Mouse (Mus musculus): Measurements from ENCODE around the gene Clec2l. TPM values are rescaled to one million over a fixed set of nuclear protein-coding genes. Genes with fewer than 3 reads are reported as not detected.
A peak's percentile ranks its signal among the peaks of the same experiment; 100 is the strongest.
"Not testable (repeated sequence)": the region's sequence is repeated elsewhere in the genome, so short reads cannot be mapped to it uniquely, and the experiment has no call there.

Clec2l gene
- total RNA-seq, 2 experiments from 2014 or later: 0.19 to 0.64 TPM

DNA sequence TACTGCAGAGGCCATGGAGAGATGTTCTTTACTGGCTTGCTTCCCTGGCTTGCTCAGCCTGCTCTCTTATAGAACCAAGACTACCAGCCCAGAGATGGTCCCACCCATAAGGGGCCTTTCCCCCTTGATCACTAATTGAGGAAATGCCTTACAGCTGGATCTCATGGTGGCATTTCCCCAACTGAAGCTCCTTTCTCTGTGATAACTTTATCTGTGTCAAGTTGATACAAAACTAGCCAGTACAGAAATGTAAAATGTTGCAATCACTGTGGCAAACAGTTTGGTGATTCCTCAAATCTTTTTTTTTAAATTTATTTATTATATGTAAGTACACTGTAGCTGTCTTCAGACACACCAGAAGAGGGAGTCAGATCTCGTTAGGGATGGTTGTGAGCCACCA is 7.6 kb downstream of the Clec2l start:
- not testable (repeated sequence) for DNase-seq

DNA sequence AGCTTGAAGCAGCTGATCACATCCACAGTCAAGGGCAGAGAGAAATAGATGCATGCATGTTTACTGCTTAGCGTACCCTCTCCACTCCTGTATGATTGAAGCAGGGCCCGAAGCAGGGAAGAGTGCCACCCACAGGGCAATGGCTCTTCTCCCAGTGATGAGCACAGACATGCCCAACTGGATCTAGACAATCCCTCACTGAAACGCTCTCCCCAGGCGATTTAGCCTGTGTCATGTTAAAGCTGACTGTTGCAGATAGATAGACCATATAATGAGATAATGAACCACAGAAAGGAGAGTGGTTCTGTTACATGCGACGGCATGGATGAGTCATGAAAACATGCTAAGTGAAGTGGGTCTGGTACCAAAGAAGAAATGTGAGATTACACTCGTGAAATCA is 8.4 kb downstream of the Clec2l start:
- DNase-seq: no peak

DNA sequence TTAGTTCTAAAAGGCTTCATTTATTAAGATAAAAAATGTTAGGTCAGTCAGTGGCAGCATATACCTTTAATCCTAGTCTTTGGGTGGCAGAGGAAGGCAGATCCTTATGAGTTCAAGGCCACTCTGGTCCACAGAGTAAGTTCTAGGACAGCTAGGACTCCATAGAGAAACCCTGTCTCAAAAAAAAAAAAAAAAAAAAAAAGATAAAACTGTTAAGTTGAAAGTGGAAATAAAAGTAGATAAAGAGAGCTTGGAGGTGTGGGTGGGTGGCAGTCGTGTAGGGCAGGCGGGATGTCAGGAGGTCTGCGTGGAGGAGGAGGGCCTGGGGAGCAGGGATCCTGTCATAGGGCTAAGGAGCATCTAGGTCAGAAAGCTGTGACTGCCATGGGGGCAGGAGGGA is 9.1 kb downstream of the Clec2l start:
- DNase-seq: no peak

DNA sequence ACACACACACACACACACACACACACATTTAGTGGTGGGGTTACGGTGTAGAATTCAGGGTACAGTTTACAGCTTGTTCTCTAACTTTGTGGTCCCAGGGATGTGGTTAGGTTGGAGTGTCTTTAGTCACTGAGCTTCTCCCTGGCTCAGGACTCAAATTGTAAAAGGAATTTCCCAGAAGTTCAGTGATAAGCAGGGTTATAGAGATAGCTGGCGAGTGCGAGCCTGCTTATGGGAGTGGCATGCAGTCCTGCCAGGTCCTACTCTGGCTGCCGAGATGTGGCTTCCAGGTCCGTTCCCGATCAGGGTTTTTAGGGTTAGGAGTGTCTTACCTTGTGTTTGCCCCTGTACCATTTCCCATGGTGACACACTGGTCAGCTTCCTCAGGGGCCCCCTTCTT is 13.3 kb downstream of the Clec2l start:
- no peak for DNase-seq

DNA sequence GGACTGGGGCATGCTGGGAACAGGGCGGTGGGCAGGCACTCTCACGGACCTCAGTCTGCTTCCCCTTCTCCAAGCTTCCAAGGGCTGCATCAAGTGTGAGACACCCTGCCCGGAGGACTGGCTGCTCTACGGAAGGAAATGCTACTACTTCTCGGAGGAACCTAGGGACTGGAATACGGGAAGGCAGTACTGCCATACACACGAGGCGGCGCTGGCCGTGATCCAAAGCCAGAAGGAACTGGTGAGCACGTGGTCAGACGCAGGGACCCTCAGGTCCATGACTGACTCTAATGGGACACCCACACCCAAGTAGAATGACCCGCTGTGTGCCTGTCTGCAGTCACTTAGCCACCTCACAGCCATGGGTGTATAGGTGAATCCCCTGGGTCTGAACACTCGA is 13.9 kb downstream of the Clec2l start:
- DNase-seq: no peak

DNA sequence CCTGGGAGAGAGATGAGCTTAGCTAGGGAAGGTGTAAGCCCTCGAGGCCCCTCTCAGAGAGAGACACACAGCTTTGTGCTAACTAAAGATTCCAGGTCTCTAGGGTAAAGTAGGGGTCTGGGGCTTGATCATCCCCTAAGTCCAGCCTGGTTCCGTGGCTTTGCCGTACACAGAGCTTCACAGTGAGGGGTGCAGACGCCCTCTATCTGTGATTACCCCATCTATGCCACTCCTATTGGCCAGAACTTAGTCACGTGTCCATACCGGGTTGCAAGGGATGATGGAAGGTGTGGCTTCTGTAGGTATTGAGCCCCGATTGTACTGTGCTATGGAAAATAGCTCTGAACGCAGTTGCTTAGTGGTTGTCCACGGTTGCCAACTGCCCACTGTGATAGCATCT is 14.8 kb downstream of the Clec2l start:
- DNase-seq: no peak

DNA sequence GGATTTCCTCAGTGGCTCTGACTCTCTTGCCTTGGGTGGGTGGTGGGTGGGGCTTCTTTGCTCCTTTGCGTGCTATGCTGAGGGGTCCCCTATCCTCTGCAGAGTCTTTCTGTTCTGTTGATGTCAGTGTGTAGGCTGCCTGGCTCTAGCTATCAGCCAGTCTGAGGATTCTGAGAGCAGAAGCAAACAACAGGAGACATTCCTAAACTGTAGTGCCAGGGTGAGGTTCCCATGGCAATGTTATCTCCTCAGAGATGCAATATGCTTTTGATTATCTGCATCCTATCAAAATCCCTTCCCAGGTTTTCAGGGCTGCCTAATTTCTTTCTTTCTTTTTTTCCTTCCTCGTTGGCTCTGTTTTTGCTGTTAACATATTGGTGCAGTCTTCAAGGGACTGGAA is 19.7 kb downstream of the Clec2l start:
- no peak for DNase-seq

DNA sequence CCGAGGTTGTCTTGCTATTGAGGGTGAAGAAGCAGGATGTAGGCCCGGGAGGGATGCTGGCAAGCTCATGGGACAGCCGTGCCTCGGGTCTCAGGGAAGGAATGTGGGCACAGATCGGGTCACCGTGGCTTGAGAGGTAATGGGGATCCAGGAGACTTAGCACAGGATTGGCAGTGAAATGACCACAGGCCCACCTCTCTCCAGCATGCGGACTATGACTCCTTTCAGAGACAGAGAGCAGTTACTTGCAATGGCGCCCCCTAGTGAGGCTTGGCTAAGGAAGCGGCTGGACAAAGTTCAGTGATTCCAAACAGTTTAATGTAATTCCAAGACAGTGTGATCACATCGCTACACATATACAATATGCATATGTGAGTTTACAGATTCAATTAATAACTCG is 24.3 kb downstream of the Clec2l start:
- no peak for DNase-seq

DNA sequence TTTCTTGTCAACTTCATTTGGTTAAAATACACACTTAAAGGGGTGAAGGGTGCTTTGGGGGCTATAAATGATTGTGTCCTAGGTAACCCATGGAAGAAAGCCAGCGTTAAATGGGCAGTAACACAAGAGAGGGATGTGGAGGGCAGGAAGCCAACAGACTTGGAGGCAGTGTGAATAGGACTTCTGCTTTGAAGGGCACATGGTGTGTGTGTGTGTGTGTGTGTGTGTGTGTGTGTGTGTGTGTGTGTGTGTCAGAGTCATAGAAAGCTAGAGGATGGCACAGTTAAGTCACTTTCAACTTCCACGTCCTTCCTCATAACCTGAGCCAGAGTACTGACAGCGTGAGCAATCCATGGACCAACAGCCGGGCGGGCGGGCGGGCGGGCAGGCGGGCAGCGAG is 26.0 kb downstream of the Clec2l start:
- DNase-seq: no peak

DNA sequence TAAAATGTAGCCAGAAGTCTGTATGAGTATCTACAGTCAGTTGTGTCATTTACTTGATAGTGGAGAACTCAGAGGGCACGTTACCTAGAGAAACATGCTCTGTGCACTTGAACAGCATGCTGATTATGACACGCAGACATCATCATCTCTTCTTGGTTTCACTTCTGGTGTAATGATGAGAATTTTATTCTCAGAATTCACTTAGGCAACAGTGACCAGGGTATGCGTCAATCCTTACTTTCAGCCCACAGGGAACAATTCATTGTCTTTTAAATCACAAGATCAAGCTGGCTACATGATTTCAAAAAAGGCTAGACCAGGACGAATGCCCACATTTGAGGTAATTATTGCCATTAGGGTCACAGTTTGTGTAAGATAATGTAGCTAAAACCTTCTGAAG is 27.7 kb downstream of the Clec2l start:
- DNase-seq: no peak

DNA sequence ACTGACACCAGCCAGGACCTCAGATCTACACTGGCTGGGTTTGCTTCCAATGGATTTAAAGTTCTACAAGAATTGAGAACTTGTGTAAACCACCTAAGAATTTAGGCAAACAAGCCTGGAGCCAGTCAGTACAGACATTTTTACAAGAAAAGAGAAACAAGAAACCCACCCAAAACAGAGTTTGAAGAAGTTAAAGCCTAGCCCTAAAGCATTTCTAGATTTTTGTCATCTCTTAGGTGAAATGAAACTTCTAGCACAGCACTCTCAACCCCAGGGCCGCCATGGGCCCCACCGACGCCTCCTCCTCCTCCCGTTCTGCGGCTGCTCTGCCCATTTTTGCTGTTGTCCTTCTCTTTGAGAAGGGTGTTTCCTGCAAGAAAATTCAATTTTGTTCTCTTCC is 28.2 kb downstream of the Clec2l start:
- DNase-seq: no peak

DNA sequence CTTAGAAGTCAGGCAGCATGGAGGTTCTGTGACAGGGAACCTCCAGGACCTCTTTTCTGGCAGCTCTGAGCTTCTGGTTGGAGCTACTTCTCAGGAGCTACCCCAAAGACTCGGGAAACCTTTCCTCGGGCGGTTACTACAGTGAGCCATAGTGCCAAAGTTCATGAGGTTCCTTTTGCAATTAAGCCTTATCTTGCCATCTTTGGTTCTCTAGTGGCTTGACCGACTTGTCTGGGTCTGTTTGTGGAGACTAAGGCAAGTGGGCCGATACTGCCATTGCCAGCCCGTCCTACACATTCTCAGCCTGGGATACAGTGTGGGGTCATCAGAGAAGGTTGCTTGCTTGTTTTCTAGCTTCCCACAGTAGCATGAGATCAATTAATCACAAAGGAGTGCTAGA is 29.7 kb downstream of the Clec2l start:
- no peak for DNase-seq

DNA sequence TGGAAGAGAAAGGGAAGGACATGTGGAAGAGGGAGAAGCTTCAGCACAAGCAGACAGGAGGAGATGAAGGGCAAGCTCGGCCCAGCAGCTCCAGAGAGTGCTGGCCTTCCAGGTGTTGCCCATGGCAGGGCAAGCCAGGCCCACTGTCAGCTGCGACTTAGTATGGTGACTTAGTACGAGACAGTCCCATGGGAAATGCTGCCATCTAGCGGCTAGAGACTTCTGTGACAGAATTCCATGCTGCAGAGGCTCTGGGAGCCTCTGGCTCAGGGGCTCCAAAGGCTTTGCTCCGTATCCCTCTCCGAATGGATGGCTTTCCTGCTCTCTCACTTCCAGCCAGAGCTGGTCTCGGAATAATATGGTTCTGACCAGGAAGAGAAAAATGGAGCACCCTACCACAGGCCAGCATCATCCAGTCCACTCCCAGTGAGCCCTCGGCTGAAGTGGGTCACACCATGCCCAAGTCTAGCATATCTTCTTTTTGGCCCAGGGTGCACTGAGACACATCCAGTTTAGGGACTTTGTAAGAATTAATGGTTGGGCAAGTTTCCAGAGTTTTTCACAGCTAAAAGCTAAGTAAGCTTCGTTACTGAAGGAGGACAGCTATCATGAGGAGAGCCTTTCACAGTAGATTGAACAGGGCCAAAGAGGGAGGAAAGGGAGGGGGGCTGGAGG is 32.6 kb downstream of the Clec2l start:
- peak; percentile 48 for DNase-seq

DNA sequence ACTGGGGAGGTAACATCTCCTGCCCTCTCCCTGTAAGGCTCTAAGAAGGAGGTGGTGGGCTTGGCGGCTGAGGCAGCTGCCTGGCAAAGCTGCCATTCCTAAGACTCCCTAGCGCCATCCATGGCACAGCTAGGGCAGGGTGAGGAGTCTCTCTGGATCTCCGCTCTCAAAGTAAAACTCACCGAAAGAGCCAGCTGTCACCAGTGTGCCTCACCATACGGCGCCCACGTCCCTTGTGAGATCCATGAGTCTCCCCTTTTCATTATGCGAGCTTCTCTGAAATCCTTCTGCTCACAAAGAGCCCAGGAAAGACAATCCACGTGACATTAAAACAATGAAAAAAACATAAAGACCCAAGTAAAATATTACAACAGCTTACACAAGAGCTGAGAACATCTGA is 33.7 kb downstream of the Clec2l start:
- no peak for DNase-seq

DNA sequence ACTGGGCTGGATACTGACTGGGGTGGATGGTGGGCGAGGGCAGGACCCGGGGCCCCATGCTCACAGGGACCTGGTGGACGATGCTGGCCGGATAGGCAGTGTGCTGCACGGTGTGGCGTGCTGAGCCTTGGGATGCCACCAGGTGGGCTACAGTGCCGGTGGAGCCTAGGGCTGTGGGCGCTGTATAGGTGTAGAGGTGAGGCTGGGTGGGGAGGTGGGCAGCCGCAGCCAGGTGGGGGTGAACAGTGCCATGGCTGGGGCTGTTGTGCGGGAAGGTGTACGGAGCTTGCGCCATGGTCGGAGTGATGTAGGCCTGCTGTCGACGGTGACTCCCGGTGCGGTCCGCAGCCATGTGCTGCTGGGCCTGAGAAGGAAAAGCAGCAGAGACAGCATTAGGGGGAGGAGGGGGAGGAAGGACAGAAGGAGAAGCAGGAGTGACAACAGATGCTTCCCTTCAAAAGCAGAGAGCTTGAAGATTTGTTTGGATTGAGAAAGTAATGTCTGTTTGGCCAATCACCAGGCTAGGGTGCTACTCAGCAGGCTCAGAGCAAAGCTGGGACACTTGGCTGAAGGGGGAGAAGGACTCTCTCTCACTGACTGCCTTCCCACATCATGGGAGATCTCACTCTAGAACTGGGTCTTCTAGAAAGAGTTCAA is 35.5 kb downstream of the Clec2l start:
- no peak for DNase-seq

DNA sequence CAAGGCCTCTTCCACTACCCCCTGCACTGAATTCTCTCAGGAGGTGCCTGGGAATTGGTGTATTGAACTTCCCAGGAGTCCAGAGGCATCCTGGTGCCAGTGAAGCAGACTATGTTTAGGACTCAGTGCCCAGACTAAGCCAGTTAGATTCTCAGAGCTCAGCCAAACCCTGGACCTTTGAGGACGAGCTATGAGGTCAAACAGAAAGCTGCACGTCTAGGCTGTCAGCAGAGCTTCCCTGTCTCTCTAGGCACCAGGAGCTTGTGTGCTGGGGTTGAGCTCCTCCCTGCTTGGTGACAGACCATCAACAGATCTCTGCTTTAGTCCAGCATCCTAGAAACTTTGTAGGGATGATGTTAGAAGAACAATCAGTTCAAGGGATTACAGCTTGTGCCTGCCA is 38.6 kb downstream of the Clec2l start:
- no peak for DNase-seq

DNA sequence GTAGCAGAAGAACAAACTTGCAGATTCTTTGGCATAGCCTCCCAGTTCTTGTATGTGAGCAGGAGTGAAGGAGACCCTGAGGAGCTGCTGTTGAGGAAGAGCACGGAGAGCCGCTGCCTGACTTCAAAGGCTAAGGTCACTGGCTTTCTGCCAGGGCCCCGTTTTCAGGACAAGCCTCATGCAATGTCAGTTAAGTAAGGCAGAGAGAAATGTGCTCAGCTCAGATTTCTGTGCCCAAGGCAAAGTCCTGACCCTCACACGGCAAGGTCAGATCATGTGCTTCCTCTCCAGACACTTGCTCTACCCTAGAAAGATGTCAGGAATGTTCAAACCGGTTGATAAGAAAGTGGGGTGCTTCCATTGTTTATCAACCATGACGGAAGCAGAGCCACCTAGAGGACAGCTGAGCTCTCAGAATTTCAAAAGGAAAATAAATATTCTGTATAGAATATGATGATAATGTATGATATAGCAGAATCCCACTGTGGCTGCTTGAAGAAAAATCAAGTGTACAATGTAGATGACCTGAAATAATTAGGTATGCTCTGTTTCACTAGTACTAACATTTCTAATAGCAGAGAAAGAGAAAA is 40.0 kb downstream of the Clec2l start:
- no peak for DNase-seq

DNA sequence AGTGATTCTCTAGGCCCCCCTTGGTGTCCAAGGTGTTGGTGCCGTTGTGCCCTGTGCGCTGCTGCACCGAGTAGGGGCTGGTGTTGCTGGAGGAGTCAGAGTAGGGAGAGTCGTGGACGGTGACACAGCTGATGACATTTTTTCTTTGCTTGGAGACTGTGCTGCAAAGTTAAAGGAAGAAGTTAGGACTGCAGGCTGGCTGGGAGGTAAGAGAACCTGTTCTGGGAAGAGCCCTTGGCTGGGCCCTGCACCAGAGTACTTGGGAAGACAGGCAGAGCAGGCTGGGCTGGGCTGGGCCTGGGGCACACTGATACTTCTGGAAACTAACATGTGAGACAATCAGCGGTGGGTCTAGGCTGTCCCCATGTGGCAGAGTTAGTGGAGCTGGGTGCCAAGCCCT is 40.7 kb downstream of the Clec2l start:
- no peak for DNase-seq

DNA sequence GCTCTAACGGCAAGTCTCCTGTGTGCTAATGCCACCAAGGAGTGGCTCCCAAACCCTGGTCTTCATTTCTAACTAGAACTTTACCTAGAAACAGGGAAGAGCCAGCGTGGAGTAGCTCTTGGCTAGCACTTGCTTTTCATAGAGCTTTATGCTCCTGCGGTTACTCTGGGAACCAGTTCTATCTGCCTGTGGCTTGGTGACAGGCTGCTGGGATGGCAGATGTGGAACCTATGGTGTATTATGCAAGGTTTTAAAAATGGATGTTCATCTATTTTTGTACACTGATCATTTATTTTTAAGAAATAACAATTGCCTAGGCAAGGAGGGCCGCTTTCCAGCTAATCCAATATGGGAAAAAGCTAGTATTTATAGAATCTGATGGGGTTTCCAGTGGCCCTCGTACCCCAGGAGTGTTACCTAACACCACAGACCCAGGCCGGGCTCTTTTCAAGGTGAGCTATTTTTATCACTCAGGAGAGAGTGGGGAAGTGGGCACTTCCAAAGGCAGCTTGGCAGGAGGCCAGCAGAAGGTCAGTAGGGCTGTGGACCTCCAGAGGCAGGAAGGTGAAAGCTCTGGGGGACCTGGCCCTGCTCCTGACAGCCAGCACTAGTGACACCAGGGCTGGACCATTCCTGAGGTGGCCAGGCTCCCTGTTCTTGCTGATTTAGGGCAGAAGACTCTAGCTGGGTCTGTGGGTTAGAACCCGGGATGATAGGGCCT is 41.6 kb downstream of the Clec2l start:
- no peak for DNase-seq

DNA sequence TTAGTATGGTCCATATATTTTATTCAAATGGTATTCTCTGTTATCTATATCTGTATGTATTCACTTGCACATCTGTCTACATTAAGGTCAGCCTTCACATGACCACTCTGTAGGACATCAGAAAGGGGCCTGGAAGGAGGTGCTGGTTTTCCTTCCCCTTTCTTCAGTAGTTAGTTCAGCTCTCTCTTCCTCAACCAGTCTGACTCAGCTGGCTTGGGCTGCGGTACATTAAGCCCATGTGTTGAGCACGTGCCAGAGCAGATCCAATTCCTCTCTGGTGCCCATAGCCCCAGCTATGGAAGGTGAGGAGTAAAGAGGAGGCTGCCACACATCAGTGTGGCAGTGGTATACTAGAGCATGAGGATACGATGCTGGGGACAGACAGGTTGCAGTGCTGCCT is 47.6 kb downstream of the Clec2l start:
- no peak for DNase-seq

DNA sequence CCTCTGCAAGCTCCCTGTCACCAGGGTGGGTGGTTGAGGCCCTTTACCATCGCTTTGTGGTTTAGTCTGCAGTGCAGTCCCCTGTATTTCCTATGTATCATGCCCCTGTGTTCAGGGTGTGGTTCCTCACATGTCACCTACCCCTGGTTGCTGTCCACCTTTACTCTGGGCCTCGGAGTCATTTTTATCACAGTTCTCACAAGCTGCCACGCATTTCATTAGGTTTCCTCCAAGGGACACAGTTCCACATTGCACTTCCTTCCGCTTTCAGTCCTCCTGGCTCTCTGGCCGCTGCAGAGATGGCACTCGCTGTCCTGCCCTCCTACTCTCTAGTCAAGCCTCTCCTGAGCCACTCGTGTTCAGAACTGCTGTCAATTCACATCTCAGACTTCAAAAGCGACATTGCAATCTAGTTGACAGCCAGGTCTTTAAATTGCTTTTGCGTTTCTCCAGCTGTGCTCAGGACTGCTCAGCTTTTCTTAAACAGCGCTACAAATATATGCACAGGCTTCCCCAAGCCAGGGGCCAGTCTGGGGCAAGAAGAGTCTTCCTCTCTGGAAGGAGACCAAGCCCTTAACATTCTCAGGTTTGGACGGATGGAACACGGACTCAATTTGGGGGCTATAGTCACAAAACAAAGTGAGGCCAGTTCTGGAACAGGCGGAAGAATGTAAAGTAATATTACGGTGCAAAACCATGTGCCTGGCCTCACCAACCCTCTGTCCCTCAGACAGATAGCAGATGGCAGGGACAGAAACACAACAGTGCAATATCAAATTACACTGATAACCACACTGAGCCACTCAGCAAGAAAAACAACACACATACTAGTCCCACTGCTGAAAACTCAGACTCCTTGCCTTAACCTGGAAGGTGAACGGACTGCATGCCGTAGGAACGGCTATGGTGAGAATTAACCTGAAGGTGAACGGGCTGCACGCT is 51.4 kb downstream of the Clec2l start:
- DNase-seq: no peak

DNA sequence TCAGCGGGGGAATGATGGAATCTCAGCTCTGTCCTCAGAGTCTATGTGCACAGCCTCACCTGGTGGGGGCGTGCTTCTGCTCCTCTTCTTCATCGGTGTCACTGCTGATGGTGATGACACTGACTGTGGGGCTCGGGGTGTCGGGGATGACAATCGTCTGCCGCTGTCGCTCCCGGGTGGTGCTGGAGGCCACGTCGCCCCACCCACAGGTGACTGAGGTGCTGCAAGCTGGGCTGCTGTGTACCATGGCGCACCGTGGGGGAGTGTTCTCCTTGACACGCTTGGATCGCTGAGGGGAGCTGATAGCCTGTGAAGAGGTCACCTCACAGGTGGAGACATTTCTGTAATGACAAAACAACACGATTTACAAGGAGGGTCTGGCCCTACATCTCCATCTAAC is 53.0 kb downstream of the Clec2l start:
- no peak for DNase-seq

Measured in gastrocnemius, postnatal 25 days (tissue).